Mouse (Mus musculus): ENCODE results near the gene Gm17387. TPM values are rescaled to one million over a fixed set of nuclear protein-coding genes. Genes with fewer than 3 reads are reported as not detected.

The Gm17387 gene
- polyA plus RNA-seq, 1 experiment from 2014 or later = not detected

DNA sequence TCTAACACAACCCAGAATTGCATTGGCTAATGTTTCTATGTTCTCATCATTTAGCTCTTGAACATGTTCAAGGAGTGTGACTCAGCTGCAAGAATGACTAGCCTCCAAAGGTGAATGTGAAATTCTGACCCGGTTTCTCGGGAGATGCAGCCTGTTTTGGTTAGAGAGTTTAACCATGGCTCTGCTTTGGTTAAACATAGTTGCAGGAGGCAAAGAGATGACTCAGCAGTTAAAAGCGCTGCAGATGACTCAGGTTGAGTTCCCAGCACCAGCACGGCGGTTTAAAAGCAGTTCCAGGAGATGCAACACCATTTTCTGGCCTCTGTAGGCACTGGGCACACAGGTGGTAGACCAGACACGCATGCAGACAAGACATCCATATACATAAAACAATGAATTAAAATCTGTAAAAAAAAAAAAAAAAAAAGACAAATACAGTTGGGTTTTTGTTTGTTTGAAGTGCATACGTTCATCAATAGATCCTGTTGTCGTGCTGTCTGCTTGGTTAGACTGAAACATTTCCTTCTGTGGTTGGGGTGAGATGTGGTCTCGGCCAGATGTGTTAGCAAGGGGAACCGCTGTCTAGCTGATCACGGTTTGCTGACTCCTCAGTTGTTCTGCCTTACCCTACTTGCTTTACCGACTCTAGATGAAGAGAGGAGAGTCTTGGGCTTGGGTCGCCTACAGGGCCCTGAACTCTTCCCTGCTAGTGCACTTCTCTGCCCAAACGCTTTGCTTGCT is 29.8 kb downstream of the Gm17387 start:
- Histone ChIP-seq H3K4me3 (no peak overlapping the region), H3K4me1 (peaks cover 26% of the 10 kb centered on the region), H3K36me3 (peaks cover 33% of the 10 kb centered on the region), H3K27me3 (ENCODE audit: low read depth, poor library complexity, severe bottlenecking) (0 out of 2 replicates have a peak, but pooled peaks cover 5% of the 10 kb centered on the region), H3K9me3 (replicated peaks) (0 out of 2 replicates have a peak, but pooled peaks cover 2% of the 10 kb centered on the region), H3K27ac (no peak overlapping the region)
- WGBS = 92% methylated on average over 14 of the region's 14 CpGs
- DNase-seq (ENCODE audit: low spot score) = no peak

DNA sequence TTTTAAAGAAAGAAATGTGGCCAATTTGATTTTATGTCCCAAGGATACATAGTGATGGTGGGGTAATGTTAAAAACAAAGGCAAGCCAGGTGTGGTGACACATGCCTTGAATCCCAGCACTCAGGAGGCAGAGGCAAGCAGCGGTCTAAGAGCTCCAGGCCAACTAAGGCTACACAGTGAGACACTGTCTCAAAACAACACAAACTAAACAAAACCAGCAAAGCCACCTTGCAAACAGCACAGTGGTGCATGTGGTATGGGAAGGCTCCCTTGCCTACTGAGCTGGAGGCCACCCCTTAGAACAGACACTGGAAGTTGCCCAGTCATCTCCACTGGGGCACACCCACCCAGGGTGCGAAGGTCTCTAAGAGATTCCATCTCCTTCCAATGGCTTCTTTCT is 31.0 kb downstream of the Gm17387 start:
- 79% methylated on average over 2 of the region's 2 CpGs for WGBS
- Histone ChIP-seq H3K27ac (peak overlapping the region; percentile 98), H3K9me3 (replicated peaks) (0 out of 2 replicates have a peak, but pooled peaks cover 2% of the 10 kb centered on the region), H3K36me3 (peaks cover 44% of the 10 kb centered on the region), H3K27me3 (ENCODE audit: low read depth, poor library complexity, severe bottlenecking) (0 out of 2 replicates have a peak, but pooled peaks cover 5% of the 10 kb centered on the region), H3K4me3 (peak overlapping the region; percentile 90), H3K4me1 (peaks cover 26% of the 10 kb centered on the region)
- DNase-seq (ENCODE audit: low spot score) = no peak

DNA sequence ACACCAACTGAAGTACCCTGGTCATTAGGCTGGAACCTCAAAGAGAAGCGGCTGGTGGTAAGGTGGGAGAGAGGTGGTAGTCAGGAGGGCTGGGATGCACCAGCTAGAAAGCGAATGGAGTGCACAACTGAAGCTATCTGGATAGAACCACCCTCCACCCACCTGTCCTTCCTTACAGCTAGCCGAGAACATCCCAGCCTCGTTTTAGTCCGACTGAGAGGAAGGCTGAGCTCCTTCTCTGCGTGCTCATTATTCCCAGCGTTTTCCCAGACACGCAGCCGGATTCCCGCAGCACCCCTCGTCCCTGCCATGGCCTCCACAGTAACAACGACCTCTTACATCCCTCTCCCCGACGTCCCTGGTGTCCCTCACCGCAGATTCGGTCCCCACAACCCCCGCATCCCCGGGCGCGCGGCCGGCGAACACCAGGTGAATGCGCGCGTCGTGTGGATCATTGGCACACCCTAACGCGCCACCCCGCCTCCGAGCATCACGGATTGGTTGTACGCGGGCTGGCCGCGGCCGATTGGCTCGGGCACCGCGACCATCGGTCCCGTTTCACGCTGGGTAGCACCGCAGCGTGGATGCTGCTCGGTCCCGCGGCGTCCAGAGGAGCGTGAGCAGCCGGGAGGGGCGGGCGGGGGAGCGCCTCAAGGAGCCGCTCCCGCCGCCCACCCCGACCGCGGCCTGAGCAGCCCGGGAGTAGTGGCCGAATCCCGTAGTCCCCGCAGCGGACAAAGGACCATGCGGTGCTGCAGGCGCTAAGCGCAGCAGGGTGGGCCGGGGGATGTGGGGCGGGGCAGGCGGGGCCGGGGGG is 31.7 kb downstream of the Gm17387 start, which contains the start of gene B4galnt4:
TSS of gene B4galnt4 (plus strand) at position 679 of the 817 bp plus-strand sequence.
- H3K4me3 ChIP-seq = peak within 1 kb of the TSS; percentile 90
- peaks cover 51% of the 10 kb centered on the region for H3K36me3 ChIP-seq
- WGBS = 2% methylated on average over 72 of the region's 72 CpGs
- peak within 1 kb of the TSS; percentile 98 for H3K27ac ChIP-seq
- H3K9me3 ChIP-seq (replicated peaks) = 0 out of 2 replicates have a peak, but pooled peaks cover 2% of the 10 kb centered on the region
- peaks cover 26% of the 10 kb centered on the region for H3K4me1 ChIP-seq
- DNase-seq (ENCODE audit: low spot score) = peak; percentile 91
- 0 out of 2 replicates have a peak, but pooled peaks cover 5% of the 10 kb centered on the region for H3K27me3 ChIP-seq (ENCODE audit: low read depth, poor library complexity, severe bottlenecking)

GRCm38 (mm10) chr7:141061269-141061692 is 32.4 kb downstream of the Gm17387 start:
- peaks cover 53% of the 10 kb centered on the region for H3K36me3 ChIP-seq
- 0 out of 2 replicates have a peak, but pooled peaks cover 5% of the 10 kb centered on the region for H3K27me3 ChIP-seq (ENCODE audit: low read depth, poor library complexity, severe bottlenecking)
- H3K9me3 ChIP-seq (replicated peaks) = no peaks in the 10 kb centered on the region
- peak; percentile 73 for DNase-seq (ENCODE audit: low spot score)
- peaks cover 26% of the 10 kb centered on the region for H3K4me1 ChIP-seq
- WGBS = under 1% methylated on average over 37 of the region's 37 CpGs
- peak overlapping the region; percentile 90 for H3K4me3 ChIP-seq
- peak overlapping the region; percentile 98 for H3K27ac ChIP-seq

GRCm38 (mm10) chr7:141062525-141062924 is 33.6 kb downstream of the Gm17387 start:
- Histone ChIP-seq H3K27ac (no peak overlapping the region), H3K27me3 (ENCODE audit: low read depth, poor library complexity, severe bottlenecking) (0 out of 2 replicates have a peak, but pooled peaks cover 5% of the 10 kb centered on the region), H3K9me3 (replicated peaks) (no peaks in the 10 kb centered on the region), H3K4me3 (peak overlapping the region; percentile 90; the same call in 1 of the 2 replicates), H3K4me1 (peaks cover 26% of the 10 kb centered on the region), H3K36me3 (peaks cover 54% of the 10 kb centered on the region)
- DNase-seq (ENCODE audit: low spot score) = no peak
- WGBS = 89% methylated on average over 7 of the region's 7 CpGs

DNA sequence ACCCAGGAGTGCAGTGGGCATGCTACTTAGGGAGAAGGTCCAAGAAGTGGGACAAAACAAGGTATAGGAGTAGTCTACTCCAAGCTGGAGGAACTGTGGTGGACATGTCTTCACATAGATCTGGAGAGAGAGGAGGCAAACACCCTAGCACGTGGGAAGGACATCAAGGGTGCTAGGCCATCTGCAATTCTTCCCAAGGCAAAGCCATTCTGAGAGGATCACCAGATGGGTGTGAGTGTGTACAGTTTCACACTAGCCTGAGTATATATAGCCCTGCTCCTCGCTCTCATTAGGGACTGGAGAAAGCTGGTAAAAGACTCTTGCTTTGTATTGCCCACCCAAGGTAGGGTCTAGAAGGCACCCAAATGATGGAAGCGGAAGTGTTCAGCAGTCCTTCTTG is 34.4 kb downstream of the Gm17387 start:
- no peak for DNase-seq (ENCODE audit: low spot score)
- Histone ChIP-seq H3K4me3 (no peak overlapping the region), H3K27ac (no peak overlapping the region), H3K9me3 (replicated peaks) (no peaks in the 10 kb centered on the region), H3K27me3 (ENCODE audit: low read depth, poor library complexity, severe bottlenecking) (peaks cover 13% of the 10 kb centered on the region), H3K36me3 (peaks cover 62% of the 10 kb centered on the region), H3K4me1 (peaks cover 26% of the 10 kb centered on the region)
- 91% methylated on average over 3 of the region's 3 CpGs for WGBS

- Histone ChIP-seq H3K9me3 (replicated peaks) (no peaks in the 10 kb centered on the region), H3K4me1 (peaks cover 26% of the 10 kb centered on the region), H3K27me3 (ENCODE audit: low read depth, poor library complexity, severe bottlenecking) (peaks cover 17% of the 10 kb centered on the region), H3K27ac (no peak overlapping the region), H3K36me3 (peaks cover 65% of the 10 kb centered on the region), H3K4me3 (no peak overlapping the region)
- no peak for DNase-seq (ENCODE audit: low spot score)
- WGBS = 80% methylated on average over 7 of the region's 7 CpGs
Measured at GRCm38 (mm10) chr7:141064175-141064574, 35.2 kb downstream of the Gm17387 start.

DNA sequence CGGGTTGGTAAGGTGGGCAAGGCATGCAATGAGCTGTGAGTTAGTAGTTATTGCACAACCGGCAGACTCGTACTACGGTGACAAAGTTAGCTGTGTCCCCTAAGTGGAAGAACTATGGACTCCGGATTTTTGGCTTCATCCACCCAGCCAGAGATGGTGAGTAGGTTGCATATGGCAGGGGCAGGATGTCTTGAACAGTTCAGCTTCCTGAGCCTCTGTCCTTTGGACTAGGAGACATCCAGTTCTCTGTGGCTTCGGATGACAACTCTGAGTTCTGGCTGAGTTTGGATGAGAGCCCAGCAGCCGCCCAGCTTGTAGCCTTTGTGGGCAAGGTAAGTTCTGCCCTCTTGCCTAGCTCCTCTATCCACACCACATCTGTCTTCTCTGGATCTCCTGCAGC is 35.6 kb downstream of the Gm17387 start:
- Histone ChIP-seq H3K4me3 (no peak overlapping the region), H3K36me3 (peaks cover 65% of the 10 kb centered on the region), H3K27ac (no peak overlapping the region), H3K4me1 (peaks cover 28% of the 10 kb centered on the region), H3K27me3 (ENCODE audit: low read depth, poor library complexity, severe bottlenecking) (peaks cover 18% of the 10 kb centered on the region), H3K9me3 (replicated peaks) (no peaks in the 10 kb centered on the region)
- DNase-seq (ENCODE audit: low spot score) = no peak
- WGBS = 95% methylated on average over 7 of the region's 7 CpGs

GRCm38 (mm10) chr7:141068351-141068750 is 39.4 kb downstream of the Gm17387 start:
- Histone ChIP-seq H3K9me3 (replicated peaks) (no peaks in the 10 kb centered on the region), H3K4me1 (peaks cover 30% of the 10 kb centered on the region), H3K27me3 (ENCODE audit: low read depth, poor library complexity, severe bottlenecking) (peaks cover 35% of the 10 kb centered on the region), H3K27ac (no peak overlapping the region), H3K4me3 (no peak overlapping the region), H3K36me3 (peaks cover 56% of the 10 kb centered on the region)
- DNase-seq (ENCODE audit: low spot score) = no peak
- WGBS = 78% methylated on average over 19 of the region's 19 CpGs

- DNase-seq (ENCODE audit: low spot score) = peak; percentile 87
- H3K27ac ChIP-seq = peak overlapping the region; percentile 74
- peaks cover 37% of the 10 kb centered on the region for H3K36me3 ChIP-seq
- no peaks in the 10 kb centered on the region for H3K9me3 ChIP-seq (replicated peaks)
- peaks cover 30% of the 10 kb centered on the region for H3K4me1 ChIP-seq
- H3K4me3 ChIP-seq = peak overlapping the region; percentile 51
- WGBS = 2% methylated on average over 51 of the region's 51 CpGs
- peaks cover 35% of the 10 kb centered on the region for H3K27me3 ChIP-seq (ENCODE audit: low read depth, poor library complexity, severe bottlenecking)
Measured at GRCm38 (mm10) chr7:141070058-141070862, 41.3 kb downstream of the Gm17387 start.

GRCm38 (mm10) chr7:141072017-141072745 is 43.2 kb downstream of the Gm17387 start:
- 35% methylated on average over 23 of the region's 23 CpGs for WGBS
- no peak for DNase-seq (ENCODE audit: low spot score)
- Histone ChIP-seq H3K27ac (no peak overlapping the region), H3K9me3 (replicated peaks) (no peaks in the 10 kb centered on the region), H3K36me3 (peaks cover 17% of the 10 kb centered on the region), H3K4me3 (no peak overlapping the region), H3K27me3 (ENCODE audit: low read depth, poor library complexity, severe bottlenecking) (peaks cover 35% of the 10 kb centered on the region), H3K4me1 (peaks cover 30% of the 10 kb centered on the region)

- H3K4me1 ChIP-seq = peaks cover 33% of the 10 kb centered on the region
- H3K36me3 ChIP-seq = peaks cover 1% of the 10 kb centered on the region; the same call in 1 of the 2 replicates
- no peaks in the 10 kb centered on the region for H3K9me3 ChIP-seq (replicated peaks)
- 87% methylated on average over 4 of the region's 4 CpGs for WGBS
- peaks cover 34% of the 10 kb centered on the region for H3K27me3 ChIP-seq (ENCODE audit: low read depth, poor library complexity, severe bottlenecking)
- no peak for DNase-seq (ENCODE audit: low spot score)
- H3K4me3 ChIP-seq = no peak overlapping the region
- H3K27ac ChIP-seq = no peak overlapping the region
Measured at GRCm38 (mm10) chr7:141073782-141074181, 44.9 kb downstream of the Gm17387 start.
